ENCODE assay signal across 14 mouse cellular contexts in the genomic region with DNA sequence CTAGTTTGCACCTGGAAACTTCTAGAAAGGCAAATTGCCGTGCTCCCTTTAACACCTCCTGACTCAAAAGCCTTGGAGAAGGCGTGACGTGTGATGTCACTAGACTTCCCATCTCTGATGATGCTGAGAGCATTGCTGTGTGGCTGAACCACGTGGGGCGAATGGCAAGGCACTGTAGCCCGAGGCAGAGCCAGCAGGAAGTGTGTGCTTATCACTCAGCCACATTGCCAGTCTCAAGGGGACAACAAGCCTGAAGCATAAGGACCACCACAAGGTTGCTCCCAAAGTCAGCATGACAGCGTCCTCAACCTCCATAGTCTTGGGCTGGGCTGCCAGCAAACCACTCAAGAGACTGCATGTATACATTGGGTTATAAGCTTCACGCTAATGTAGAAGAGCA.
"Had no signal": no experiment of that assay in that cellular context is flagged by ENCODE, and none has a peak within 500 bp of the region (broad histone marks: within the 10 kb centered on the region; RNA-seq: fewer than 3 reads in every experiment).

No protein-coding gene starts in this region.

- DNase-seq: kidney, adult 2 months; kidney, postnatal 14 days; lung, adult 18-20 months; lung, postnatal 36 days; right cerebral cortex, adult 18-20 months; thymus, postnatal 4 days had no signal

- H3K4me3 ChIP-seq: kidney, embryonic 15.5 days; left cerebral cortex, adult 2 months; limb, embryonic 15.5 days; midbrain, embryonic 13.5 days; myocyte; neural tube, embryonic 15.5 days had no signal

- H3K9ac ChIP-seq: kidney, embryonic 15.5 days; limb, embryonic 15.5 days; midbrain, embryonic 13.5 days; neural tube, embryonic 15.5 days had no signal

- H3K36me3 ChIP-seq: kidney, embryonic 15.5 days; limb, embryonic 15.5 days; midbrain, embryonic 13.5 days had no signal

- H3K27ac ChIP-seq: kidney, embryonic 15.5 days; left cerebral cortex, adult 2 months; limb, embryonic 15.5 days; midbrain, embryonic 13.5 days; neural tube, embryonic 15.5 days; stomach, postnatal 0 days had no signal

- H3K27me3 ChIP-seq: limb, embryonic 15.5 days; midbrain, embryonic 13.5 days; neural tube, embryonic 15.5 days had no signal

- H3K4me2 ChIP-seq: kidney, embryonic 15.5 days; limb, embryonic 15.5 days; midbrain, embryonic 13.5 days; neural tube, embryonic 15.5 days had no signal

- H3K4me1 ChIP-seq: kidney, embryonic 15.5 days; limb, embryonic 15.5 days; midbrain, embryonic 13.5 days; neural tube, embryonic 15.5 days had no signal

- H3K9me3 ChIP-seq: kidney, embryonic 15.5 days; limb, embryonic 15.5 days; midbrain, embryonic 13.5 days; neural tube, embryonic 15.5 days had no signal

- ATAC-seq: intestine, embryonic 16.5 days; midbrain, embryonic 13.5 days had no signal
